Mouse (Mus musculus): Measurements from ENCODE around the gene Pdpk1.

GRCm38 (mm10) chr17:24126801-24127200 is 23.9 kb downstream of the Pdpk1 start:
- TF ChIP-seq CTCF (IDR thresholded peaks at IDR 0.05; ENCODE audit: low read depth) (no peak), EP300 (IDR thresholded peaks at IDR 0.05; ENCODE audit: low read depth) (no peak)

Measured in liver, postnatal 0 days (tissue).